Mouse (Mus musculus): ENCODE measurements around the gene Htra3.

Htra3 gene

DNA sequence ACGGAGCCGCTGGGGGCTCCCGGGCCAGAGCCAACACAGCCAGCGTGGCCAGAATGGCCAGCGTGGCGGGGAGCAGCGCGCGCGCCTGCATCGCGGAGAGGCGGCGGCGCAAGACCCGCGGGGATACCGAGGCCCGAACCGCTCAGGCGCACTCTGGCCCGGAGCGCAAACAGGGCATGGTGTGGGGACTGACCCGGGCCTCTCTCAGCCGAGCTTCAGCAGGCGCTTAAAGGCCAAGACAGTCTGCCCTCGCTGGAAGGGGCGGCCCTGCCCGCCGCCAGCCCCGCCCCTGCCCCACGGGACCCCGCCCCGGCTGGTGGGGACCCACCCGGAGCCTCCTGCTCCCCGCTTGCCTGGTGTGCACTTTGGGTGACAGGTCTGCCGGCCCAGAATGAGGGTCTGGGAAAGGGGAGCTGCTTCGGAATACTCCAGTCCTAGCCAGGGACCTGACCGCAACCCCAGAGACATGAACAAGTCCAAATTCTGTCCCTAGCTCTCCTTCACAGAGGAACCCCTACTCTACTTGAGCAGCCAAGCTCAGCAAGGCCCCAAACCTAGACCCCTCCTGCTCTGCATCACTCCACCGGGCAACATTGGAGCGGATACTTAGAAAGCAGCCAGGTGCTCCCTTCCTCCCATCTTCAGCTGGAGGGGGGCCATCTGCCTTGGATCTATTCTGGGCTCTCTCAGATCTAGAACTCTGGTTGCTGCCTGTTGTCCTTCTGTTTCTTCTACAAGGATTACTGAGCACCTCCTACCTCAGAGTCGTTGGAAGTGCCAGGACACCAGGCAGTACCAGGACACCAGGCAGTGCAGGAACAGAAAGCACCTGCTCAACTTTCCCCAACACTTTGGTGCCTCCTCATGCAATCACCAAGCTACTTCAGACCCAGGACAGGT, at the start of gene Htra3:
Htra3 (minus strand) TSS at position 527 of the 900 bp plus-strand sequence.
- no peak for DNase-seq (ENCODE audit: low spot score in 2 of 2)

DNA sequence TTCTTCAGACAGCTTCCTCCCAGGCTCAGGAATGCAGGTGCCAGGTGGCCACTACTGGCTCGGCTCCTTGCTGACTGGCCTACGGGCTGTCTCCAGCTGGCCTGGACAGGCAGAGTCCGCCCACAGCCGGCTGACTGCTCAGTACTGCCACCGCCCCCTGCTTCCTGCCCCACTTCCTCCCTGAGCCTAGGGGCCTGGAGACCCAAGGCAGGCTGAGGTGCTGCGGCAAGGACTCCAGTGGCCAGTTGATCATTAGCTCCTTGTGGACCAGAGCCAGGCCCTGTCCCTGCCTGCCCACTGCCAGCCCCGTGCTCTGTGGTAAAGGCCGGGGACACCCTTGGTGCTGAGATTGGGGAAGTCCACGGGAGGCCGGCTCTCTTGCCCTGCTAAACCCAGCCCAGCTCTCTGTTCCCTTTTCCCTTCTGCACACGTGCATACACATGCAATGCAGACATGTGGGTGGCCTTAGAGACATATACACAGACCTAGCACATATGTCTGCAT, 49.4 kb upstream of the Htra3 start:
- DNase-seq (ENCODE audit: low spot score in 2 of 2), result peak; percentile 66 to 80

DNA sequence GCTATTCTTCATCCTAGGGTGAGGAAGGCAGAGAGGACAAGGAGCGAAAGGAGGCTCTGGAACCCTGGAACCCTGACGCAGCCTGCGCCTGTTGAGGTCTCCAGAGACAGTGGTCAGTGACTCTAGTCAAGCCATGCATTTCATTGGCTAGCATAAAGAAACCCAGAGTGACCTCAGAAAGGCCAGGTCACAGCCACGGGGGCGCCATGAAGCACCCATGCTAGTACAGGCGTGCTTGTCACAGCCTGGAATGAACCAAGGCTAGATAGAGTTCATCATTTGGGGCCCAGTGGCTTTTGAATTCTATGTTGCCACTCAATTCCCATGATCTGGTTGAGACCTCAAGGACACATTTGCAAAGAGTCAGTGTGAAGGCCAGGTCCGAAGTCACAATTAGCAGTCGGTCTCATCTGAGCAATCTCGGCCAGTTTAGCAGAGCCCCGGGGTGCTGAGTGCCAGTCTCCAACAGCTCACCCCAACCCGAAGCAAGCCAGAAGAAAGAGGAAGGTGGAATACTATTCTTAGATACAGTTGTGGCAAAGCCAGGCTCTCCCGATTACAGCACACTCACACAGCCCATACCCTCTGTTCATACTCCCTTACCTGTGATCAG, 48.9 kb upstream of the Htra3 start:
- no peak for DNase-seq (ENCODE audit: low spot score in 2 of 2)

DNA sequence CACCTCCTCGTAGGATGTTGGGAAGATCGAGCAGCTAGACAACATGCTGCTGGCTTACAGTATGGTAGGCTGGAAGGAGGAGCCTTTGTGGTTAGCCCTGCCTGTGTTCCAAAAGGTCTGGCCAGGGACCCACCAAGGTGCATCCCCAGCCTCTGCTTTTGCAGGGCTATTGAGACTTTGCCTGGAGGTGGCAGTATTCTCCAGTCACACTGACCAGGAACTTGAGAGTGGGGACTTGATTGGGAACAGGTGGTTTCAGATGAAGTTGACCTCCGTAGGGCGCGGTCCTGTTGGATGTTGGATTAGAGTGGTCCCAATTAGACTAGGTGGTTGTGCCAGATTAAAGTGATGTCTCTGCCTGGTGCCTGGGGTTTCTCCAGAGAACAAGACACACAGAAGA, 47.9 kb upstream of the Htra3 start:
- no peak for DNase-seq (ENCODE audit: low spot score in 2 of 2)

DNA sequence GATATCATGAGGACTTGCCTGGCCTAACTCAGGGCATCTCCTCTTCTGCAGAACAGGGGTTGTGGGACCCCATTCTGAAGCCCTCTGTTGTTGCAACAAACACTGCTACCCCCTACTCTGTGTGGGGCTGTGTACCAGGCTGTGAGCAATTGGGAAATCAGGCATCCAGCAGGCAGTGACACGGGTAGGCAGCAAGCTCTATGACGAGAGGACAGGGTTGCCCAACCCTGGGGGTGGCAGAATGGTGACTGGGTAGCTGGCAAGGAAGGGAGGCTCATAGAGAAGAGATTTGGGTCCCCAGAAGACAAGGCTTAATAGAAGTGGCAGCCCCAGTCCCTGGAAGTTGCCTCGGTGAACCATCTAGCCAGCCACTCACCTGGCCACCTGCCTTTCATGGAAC, 46.3 kb upstream of the Htra3 start:
- no peak for DNase-seq (ENCODE audit: low spot score in 2 of 2)

DNA sequence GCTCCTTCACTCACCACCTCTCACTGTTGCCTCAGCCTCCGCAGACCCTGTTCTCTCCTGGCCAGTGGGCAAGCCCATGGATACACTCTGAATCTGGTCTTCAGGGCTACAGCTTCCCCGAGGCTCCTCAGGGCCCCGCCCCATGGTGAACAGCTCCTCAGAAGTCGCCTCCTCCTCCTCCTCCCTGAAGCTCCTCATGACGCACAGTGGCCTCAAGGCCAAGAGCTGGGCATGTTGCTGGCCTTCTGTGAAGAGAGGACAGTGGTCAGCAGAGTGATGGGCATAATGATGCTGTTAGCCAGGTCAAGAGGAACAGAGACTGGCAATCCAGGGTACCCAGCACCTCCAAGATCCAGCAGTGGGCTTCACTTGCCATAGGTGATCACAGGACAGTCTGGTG, 44.3 kb upstream of the Htra3 start:
- no peak for DNase-seq (ENCODE audit: low spot score in 2 of 2)

DNA sequence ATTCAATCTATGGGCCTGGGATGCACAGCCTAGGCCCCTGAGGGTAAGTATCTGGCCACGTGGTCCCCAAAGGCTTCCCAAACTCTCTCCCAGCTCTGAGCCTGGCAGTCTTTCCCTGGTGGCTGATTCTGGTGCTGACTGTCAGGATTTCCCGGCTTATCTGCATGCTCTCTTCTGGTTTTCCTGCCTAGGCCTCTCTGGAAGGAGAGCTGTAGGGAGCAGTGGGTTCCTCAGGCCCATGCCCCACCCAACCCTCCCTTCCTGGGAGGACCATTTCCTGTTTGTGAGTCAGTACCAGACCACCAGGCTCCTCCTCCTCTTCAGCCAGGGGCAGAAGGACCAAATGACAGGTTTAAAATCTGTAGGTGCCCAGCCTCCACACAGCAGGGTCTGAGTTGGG, 43.1 kb upstream of the Htra3 start:
- DNase-seq (ENCODE audit: low spot score in 2 of 2), result no peak

DNA sequence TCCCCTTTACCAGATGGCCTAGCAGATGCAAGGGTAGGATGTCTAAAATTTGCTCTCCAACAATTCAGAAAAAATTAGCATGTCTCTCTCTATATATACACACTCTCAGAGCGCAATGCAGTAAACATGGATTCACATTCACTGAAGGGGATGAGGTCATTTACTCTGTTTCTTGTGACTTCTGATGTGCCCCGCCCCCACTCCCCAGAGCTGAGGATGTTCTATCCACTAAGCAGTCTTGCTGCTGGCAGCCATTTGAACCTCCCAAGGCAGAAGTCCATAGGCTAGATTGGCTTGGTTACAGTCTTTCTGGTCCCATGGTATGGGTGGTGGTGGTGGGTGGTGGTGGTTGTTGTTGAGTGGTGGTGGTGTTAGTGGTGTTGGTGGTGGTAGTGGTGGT, 42.4 kb upstream of the Htra3 start:
- no peak for DNase-seq (ENCODE audit: low spot score in 2 of 2)

DNA sequence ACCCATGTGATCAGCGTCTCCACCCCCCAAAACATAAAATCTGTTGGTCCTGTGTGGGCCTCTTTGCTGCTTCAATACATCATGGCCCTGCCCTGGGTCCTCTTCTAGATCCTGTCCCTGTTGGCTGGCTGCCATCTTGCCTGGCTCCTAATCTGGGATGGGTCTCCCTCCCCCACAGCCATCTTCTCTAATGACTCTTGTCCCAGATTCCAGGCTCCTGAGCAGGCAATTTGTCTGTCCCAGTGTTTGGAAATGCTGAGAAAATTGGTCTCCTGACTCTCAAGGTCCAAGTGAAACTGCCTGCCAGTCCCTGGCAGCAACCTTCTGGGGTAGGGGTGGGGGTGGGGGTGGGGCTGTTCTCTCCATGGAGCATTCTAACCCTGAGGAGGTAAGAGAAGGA, 40.3 kb upstream of the Htra3 start:
- no peak for DNase-seq (ENCODE audit: low spot score in 2 of 2)

DNA sequence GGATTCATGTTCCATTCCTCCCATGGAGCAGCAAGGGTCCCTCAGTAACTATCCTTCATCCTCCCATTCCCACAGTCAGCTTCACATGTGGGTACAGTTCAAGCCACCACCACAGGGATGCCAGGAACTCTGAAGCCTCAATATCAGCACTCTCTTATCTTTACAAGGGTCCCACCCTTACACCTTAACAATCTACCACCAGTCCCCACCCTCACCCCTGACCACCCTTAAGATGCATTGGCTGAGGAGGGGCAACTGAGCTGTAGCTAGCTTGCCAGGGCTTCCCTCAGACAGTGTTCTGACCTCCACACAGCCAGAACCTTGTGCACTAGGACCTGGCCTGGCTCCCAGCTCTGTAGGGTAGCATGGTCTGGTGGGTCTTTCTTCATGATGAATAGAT, 39.8 kb upstream of the Htra3 start:
- no peak for DNase-seq (ENCODE audit: low spot score in 2 of 2)

DNA sequence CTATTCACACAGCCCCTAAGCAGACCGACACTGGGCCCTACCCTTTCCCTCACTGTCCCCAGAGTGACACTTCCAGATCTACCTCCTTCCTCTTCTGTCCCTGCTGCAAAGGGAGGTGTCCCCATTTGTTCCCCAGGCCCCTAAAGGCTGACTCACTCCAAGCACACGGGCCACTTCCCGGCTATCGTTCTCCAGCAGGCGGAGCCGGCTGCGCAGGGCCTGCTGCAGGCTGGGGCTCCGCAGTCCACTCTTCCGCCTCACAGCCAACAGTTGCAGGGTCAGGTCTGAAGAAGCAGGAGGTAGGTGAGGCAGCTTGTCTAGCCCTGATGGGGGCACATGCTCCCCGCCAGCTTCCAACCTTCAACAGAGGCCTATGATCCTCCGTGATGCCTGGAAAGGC, 39.2 kb upstream of the Htra3 start:
- no peak for DNase-seq (ENCODE audit: low spot score in 2 of 2)

DNA sequence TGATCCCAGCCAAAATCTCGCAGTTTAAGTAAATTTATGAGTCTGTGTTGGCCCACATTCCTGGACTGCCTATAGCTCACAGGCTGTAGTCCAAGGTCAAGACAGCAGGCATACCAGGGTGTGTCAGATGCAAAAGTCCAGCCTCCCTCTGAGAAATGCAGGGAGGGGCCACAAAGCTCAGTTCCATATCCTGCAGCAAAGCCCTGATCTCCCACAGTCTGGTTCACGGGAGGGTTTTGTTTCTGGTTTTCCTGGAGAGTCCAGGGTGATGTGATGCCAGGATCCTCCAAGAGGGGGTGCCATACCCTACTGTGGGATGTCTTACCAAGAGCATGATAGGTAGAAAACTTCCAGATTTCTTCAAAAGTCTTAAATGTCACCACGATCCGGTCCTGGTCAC, 38.4 kb upstream of the Htra3 start:
- DNase-seq (ENCODE audit: low spot score in 2 of 2), result peak in 1 of 2 experiments; percentile 27

DNA sequence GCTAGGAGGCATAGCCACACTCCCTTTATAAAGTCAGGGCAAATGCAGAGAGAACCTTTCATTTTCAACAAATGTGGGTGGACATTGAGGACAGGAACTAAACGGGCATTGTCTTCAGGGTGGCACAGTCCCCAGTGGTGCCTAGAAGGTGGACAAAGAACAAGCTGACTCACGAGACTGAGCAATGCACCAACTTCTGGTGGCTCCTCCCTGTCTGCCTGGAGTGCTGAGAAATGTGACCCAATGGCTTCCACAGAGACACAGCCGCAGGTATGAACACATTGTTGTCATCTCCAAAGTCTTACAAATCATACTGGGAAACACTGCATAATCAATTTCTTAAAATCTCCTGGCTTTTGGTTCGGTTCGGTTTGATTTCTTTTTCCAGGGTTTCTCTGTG, 37.9 kb upstream of the Htra3 start:
- no peak for DNase-seq (ENCODE audit: low spot score in 2 of 2)

DNA sequence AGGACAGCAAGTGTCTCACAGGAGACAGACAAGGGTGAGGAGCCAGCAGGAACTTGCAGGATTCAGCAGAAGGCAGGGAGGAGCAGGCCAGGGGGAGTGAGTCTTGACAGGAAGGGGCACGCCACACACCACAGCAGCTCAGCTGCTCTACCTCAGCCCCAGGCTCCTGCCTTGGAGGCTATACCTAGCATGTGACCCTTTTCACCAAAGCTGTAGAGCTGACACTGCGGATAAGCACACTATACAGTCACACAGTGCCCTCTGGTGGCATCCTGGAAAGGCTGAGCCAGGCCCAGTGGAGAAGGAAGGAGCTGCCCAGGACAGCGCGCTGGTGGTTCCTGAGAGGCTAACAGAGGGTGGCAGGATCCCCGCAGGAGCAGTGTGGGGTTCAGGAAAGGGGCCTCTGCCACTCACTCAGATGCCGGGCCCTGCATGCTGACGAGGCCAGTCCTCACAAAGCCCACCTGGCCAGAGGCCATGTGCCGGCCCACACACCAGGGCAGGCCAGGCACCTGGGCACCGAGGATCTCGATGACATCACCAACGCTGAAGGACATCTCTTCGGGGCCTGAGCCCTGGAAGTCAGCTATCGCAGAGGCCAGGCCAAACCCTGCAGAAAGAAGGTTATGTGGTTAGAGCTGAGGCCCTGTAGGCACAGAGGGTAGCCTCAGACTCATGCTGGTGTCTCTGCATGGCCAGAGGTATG, 34.2 kb upstream of the Htra3 start:
- DNase-seq (ENCODE audit: low spot score in 2 of 2), result peak; percentile 35 to 70

DNA sequence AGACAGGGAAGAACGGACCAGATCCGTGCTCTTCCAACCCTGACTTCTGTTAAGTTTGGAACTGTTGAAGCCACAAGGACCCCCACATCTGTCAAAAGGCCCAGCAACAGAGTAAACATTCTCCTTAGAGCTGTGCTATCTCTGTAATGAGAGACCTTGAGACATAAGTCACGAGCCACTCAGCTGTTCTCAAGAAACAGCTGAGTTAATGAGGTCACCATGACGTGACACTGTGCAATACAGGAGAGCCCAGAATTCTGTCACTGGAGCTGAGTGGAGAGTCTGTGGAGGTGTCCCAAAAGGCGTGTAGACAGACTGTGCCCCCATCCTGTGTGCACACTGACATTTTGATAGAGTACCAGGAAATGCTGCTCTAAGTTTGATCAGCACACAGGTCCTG, 32.9 kb upstream of the Htra3 start:
- no peak for DNase-seq (ENCODE audit: low spot score in 2 of 2)

DNA sequence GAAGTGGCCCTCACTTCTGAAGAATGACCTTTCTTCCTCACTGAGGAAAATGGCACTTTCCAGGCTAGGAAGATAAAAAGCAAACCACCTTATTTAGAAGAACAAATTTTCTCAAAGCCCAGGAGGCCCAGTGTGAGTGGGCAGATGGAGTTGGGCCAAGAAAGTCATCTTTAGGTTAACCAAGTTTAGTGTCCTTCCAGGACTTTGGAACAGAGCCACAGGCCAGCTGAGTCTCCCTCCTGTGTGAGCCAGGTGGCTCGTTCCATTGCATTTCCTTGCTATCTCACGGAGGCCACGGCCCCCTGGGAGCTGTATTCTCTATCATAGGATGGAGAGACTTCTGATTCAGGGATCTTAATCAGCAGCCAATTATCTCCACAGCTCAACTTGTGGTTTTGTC, 31.3 kb upstream of the Htra3 start:
- DNase-seq (ENCODE audit: low spot score in 2 of 2), result no peak

DNA sequence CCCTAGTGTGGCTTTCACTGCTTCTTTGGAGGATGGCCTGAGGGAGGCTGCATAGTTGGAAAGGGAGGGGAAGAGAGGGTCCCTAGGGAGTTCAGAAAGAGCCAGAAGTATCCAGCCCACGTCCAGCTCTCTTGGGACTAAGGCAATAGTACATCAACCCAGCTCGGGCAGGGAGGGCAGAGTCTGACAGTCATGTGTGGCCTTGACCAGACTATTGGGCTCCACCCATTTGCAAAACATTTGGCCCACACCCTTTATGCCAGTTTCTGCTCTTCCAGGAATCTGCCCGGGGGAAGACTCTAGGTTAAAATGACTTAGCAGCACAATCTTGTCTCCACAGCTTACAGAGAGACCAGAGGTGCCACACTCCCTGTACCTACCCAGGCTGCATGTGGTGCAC, 30.9 kb upstream of the Htra3 start:
- no peak for DNase-seq (ENCODE audit: low spot score in 2 of 2)

DNA sequence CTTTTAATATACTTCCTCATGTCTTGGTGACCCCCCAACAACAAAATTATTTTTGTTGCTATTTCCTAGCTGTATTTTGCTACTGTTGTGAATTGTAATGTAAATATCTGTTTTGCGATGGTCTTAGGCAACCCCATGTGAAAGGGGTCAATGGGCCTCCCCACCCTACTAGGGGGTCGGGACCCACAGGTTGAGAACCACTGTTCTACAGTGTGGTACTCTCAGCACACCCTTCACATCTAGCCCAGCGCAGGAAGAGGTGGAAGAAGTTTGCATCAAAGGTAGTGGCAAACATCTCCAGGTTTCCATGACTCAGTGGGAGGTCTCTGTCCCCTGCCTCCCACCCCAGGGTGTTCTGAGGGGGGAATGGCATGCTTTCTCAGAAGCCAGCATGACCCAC, 25.8 kb upstream of the Htra3 start:
- DNase-seq (ENCODE audit: low spot score in 2 of 2), result no peak

DNA sequence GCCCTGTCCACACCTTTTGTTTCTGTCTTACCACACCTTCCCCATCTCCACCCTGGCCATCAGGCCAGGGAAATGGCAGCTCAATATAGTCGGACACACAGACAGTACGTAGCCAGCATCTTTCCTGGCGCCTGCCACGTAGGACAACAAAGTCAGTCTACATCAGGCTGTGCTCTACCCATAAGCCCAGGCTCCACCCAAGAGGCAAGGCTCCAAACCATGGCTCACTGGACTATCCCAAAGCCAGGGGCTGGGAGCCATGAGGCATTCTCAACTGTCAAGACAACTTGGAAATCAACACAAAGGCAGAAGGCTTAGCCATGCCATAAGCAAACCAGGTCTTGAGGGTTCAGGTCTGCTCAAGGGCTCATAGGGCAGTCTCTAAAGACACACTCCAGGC, 24.2 kb upstream of the Htra3 start:
- no peak for DNase-seq (ENCODE audit: low spot score in 2 of 2)

DNA sequence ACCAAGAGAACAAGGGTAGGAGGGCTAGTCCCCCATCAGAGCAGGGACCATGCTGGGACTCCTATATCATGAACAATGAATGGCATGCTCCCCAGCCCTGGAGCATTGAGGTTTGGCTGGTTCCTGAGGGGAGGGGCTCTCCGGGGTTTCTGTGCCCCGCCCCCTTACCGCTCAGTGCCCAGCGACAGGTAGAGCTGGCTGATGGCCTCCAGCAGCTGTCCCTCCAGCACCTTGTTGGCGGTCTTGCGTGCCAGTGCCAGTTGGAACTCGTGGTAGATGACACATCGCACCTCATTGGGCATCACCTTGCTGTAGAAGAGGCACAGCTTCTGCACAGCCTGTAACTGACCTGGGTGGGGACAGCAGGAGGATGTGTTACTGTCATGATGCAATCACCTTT, 23.6 kb upstream of the Htra3 start:
- no peak for DNase-seq (ENCODE audit: low spot score in 2 of 2)

DNA sequence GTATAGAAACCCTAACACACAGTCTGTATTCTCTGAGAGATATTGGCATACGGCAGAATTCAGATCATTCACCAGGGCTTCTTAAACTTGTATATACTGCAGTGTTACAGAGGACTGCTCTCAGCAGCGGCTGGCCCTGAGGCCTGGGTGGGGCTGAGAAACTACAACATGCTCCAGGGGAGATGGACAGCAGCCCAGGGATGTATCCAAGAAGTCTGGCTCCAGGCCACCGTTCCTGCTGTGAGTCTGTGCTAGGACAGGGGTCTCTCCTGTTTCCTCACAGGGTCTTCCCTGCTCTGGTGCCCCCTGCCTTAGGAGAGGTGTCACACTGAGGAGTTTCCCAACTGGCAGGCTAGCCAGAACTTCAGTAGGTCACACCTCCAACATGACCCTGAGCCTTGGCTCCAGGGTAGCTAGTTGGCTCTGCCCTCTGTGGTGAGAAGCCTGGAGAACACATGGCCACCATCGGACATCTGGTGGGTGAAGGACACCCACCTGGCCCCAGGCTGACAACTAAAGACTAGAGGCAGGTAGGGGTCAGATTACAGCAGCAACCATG, 23.1 kb upstream of the Htra3 start:
- DNase-seq (ENCODE audit: low spot score in 2 of 2), result no peak

DNA sequence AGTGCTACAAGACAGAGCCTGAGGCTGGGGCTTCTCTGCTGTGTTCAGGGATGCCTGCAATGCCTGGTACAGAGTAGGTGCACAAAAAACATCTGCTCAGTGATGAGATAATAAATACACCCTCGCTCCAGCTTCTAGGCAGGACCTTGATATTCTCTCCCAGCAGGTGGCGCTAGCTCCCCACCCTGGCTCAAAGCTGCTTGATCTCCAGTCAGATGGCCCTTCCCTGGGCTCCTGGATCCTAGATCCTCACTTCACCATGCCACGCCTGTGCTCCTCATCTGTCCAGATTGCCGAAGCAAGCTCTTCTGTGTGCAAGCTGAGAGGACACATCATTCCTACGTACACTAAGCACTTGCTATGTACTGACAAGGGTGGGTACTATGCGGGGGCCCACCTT, 21.5 kb upstream of the Htra3 start:
- peak; percentile 55 to 84 for DNase-seq (ENCODE audit: low spot score in 2 of 2)

Measured in spleen, postnatal 4 days (tissue).